Mouse (Mus musculus): ENCODE measurements around the gene Taf6l.

- TF ChIP-seq CTCF (IDR thresholded peaks at IDR 0.05) = no peak
- no peak for TF ChIP-seq EP300 (IDR thresholded peaks at IDR 0.05)
Observed at GRCm38 (mm10) chr19:8789171-8789570, 3.0 kb upstream of the Taf6l start.

All from lung, postnatal 0 days (tissue).